Mouse (Mus musculus) lung, postnatal 4 days (tissue): ENCODE measurements around the gene Emb.

ENCODE experiments used
- DNase-seq, 2 experiments: peaks; one replicate each; pipeline ENCODE4 v3.0.0; 2021

Gene Emb

DNA sequence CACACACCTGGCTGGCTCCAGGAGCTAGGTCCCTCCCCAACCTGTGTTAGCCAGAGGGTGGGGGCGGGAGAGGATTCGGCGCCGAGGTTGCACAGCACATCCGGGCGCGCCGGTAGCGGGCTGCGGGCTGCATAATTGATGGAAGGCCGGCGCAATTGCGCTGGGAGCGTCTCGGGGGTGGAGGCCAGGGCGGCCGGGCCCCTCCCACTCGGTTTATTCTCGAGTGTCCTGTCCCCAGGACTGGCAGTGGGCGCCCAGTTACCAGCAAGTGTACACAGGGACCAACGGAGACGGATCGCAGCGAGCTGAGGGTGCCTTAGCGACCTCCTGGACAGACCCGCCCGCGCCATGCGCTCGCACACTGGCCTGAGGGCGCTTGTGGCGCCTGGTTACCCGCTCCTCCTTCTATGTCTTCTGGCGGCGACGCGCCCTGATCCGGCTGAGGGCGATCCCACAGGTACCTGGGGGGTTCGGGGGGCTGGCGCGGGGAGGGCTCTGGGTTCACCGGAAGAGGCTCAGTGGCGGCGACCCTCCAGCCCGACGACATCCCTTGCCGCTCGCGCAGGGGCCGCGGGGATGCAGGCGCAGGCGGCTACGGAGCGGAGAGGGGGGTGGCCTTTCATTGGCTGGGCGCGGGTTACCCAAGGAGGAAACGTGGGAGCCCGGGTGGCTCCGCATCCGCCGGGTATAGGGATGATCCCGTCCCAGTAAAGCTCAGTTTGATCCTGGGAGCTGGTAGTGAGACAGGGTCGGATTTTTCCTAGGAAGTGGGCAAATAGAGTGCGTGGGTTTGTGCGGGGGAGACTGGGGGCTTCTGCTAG, 12.4 kb downstream of the Emb start, which contains the start of gene Gm17509:
TSS of gene Gm17509 (minus strand) at position 575 of the 821 bp plus-strand sequence.
- DNase-seq: peak; percentile 68 to 79

- no peak for DNase-seq
These were observed 14.8 kb downstream of the Emb start for GRCm38 (mm10) chr13:117223125-117223524.

DNA sequence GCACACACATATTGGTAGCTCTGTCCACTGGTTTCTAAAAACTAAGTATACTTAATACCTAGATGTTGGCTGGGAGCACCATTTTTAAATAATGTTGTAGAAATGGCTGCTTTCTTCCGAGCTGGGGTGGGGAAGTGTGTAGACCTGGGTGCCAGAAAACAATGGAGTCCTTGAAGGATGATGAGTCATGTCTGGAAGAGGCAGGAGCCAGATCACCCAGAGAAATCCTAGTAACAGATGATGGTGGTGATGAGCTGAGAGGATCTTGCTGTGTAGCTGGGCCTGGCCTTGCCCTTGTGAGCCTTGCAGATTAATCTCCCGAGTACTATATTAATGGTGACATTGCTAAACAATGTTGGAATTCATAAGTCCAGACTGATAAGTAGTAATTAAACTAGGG, 16.6 kb downstream of the Emb start:
- DNase-seq: no peak

DNA sequence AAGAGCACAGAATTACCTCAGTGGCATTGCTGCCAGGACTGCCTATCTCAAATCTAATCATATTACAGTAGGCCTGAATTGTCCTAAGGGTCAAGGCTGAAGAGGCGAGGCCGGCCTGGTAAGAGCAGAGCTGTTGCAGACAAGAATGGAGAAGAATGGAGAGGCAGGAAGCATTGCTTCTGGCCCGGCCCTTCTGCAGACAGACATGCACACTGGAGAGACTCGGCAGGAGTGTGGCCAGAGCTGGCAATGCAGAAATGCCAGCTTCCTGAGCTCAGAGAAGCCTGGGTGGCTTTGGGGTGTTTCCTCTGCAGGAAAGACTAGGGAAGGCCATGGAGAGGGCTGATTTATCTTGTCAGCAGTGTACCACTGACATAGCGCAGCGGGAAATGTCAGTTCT, 17.2 kb downstream of the Emb start:
- DNase-seq: no peak

- DNase-seq: no peak
These were observed 22.2 kb downstream of the Emb start for GRCm38 (mm10) chr13:117230371-117231110.

DNA sequence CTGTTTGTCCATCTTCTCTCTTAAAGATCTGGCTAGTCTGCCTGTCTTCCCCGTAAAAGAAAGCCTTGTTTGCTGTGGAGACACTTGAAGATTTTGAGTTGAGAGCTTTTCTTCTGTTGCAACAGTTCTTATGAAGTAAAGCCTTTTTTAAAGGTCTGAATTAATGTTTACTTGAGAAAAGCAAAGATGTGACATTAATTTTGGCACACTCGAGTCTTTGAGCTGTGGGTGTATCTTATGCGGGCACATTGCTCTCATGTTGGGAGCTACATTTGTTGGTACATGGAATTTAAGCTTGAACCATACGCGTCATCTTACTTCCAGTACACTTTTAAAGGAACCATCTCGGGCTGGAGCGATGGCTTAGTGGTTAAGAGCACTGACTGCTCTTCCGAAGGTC, 25.5 kb downstream of the Emb start:
- DNase-seq: no peak

DNA sequence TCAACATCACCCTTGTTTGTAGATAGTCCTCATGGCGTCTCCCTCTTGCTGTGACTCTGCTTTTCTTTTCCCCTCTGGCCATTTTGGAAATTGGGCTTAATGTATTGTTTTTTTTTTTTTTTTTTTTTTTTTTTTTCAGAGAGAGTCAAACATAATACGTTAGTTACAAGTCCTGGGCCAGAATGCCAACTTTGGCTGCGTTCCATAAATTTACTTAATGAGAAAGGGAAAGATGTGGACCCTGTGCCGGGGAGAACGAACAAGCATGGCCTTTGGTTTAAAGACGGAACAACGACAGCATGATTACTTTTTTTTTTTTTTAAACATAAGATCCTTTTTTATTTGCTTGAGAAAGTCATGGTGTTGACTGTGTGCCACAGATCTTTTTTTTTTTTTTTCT, 26.1 kb downstream of the Emb start:
- DNase-seq: no peak

- peak; percentile 75 to 84 for DNase-seq
These were observed 27.3 kb downstream of the Emb start for GRCm38 (mm10) chr13:117235530-117236212.

DNA sequence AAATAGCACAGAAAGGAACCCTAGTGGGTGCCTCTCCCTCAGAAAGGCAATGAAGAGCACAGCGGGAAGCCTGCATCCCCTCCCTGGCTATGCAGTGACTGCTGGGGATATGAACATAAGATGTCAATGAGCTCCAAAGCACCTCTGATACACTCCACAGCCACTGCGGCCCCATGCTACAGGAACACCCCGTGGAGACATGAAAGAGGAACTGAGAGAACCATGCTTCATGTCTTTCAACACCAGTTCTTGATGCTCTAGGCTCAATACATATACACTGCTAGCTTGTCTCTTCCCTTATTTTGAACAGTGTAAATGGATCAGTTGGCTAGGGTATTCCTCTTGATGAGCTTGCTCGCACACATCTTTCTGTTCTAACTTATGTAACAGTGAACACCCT, 28.8 kb downstream of the Emb start:
- no peak for DNase-seq

DNA sequence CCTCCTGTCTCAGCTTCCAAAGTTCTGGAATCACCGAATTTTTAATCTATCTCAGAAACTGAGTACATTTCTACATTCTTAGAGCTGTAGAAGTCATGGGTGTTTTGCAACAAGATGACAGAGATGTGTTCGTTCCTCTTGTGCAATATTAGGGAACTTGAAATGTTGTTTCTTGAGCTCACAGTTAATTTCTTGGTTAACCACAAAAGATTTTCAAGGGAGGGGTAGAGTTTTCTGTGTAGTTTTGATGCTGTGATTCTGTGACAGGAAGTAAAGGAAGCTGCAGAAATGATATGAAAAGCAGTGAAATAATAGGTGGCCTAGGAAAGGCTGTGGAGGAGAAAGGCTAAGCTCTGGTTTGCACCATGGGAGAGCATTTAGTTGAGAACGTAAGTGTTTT, 33.7 kb downstream of the Emb start:
- DNase-seq: no peak

DNA sequence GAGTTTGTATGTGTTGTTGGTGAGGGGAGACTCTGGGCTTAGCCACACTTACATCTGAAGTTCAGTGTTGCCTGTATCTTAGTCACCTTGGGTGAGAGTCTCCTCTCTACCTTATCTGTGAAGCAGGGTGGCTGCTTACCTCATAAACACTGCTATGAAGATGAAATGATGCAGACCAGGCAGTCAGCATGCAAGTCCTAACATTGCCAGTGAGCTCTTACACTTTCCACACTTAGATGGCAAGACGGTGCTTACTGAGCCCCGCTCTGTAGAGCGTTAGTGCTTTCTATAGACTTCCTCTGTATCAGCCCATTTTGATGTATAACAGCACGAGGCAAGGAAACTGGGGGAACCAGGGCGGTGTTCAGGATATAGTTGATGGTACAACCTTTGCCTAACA, 34.3 kb downstream of the Emb start:
- no peak for DNase-seq

- peak in 1 of 2 experiments; percentile 5 for DNase-seq
These were observed 52.4 kb downstream of the Emb start for GRCm38 (mm10) chr13:117260704-117261103.

GRCm38 (mm10) chr13:117266156-117266555, 57.8 kb downstream of the Emb start:
- no peak for DNase-seq

- DNase-seq: no peak
These were observed 59.6 kb downstream of the Emb start for GRCm38 (mm10) chr13:117267963-117268362.

DNA sequence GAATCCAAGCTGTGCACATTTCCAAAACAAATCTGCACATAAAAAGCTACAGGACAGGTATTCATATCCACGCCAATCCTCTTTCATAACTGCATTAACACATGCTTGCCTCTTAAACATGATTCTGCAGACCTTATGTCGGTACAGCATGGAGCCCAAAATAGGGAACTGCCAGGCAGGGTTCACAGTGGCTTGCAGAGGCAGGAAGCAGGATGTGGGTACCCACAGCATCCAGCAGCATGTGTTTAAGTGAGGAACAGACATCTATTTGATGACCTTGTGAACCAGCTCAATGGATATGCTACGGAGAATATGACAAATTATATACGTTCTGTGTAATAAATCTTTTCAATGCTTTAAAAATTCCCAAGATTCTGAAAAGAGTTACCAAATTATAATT, 75.7 kb downstream of the Emb start:
- peak; percentile 19 to 29 for DNase-seq

DNA sequence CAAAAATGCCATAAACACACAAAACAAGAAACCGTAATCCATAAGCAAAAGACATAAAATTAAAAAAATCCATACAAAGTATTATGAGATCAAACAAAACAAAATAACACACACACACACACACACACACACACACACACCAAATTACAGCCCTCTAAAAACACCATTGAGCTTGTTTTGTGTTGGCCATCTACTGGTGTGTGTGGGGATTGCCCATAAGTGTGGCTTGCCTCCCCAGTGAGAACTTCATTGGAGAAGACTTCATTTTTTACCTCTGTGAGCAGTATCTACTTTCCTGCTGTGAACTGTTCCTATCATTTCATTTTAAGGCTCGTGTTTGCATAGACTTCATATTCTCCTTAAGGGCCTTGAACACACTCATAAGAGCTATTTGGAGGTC, 78.6 kb downstream of the Emb start:
- DNase-seq: peak in 1 of 2 experiments; percentile 8

DNA sequence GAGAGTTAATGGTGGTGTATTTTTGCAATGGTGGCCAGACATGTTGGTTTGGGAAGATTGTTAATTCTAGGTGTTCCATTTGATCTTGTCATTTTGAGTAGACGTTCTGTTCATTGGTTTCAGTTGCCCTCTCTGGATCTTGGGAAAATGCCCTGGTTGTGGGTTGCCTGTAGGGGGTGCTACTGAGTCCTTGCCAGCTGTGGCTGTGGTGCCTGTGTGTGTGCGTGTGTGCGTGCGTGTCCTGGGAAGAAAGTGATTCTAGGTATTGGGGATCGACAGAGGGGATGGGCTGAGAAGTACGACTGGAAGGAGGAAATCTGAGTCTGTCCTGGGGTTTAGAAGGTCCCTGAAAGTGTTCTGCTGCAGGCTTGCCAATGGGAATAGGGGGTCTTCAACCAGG, 79.1 kb downstream of the Emb start:
- no peak for DNase-seq

DNA sequence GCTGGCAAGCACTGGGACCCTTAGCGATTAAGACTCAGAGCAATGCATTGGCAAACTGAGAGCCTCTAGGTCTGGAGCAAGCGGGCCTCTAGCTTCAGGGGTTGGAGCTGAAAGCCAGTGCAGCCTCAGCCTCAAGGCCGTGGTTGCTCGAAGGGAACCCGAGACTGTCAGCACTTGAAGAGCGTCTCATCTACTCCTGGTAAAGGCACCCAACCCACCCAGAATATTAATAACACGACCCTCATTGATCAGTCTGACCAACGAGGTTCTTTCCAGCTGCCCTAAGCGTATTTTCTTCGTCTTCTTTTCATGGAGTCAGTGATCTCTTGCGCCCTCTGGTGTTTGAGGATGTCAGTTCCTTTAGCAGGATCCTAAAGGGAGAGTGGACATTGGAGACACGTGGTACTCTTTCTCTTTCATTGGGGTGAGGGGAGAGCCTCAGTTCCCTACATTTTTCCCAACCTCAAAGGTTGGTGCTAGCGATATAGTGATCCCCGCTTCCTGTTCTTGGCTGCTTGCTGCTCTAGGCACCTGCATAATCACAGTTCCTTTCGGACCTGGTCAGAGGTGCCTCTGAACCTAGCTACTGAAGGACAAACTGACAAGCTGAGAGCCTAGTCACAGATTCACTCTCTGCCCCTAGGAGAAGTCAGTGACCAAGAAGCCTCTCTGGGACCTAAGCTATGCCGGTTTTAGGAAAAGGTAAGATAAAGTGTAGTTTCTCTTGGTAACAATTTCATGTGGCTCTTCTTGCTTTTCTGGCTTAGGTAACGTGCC, 81.3 kb downstream of the Emb start:
- DNase-seq: peak in 1 of 2 experiments; percentile 68

- DNase-seq: peak; percentile 48 to 77
These were observed 103.3 kb downstream of the Emb start for GRCm38 (mm10) chr13:117311446-117312225.
